Mouse (Mus musculus): ENCODE data around the gene Padi2.

The Padi2 gene

GRCm38 (mm10) chr4:140881771-140882170, 24.4 kb upstream of the Padi2 start:
- DNase-seq (ENCODE audit: low spot score): no peak

GRCm38 (mm10) chr4:140882365-140882764, 23.8 kb upstream of the Padi2 start:
- DNase-seq (ENCODE audit: low spot score): no peak

- no peak for DNase-seq (ENCODE audit: low spot score)
Measured at GRCm38 (mm10) chr4:140882981-140883380, 23.2 kb upstream of the Padi2 start.

- no peak for DNase-seq (ENCODE audit: low spot score)
Measured at GRCm38 (mm10) chr4:140883852-140884251, 22.3 kb upstream of the Padi2 start.

GRCm38 (mm10) chr4:140891525-140892162, 14.5 kb upstream of the Padi2 start:
- DNase-seq (ENCODE audit: low spot score): no peak

GRCm38 (mm10) chr4:140892163-140892530, 14.0 kb upstream of the Padi2 start:
- no peak for DNase-seq (ENCODE audit: low spot score)

- no peak for DNase-seq (ENCODE audit: low spot score)
Measured at GRCm38 (mm10) chr4:140904776-140905425, 1.2 kb upstream of the Padi2 start.

- peak; percentile 35 for DNase-seq (ENCODE audit: low spot score)
Measured at GRCm38 (mm10) chr4:140905426-140905871, 695 bp upstream of the Padi2 start.

- no peak for DNase-seq (ENCODE audit: low spot score)
Measured at GRCm38 (mm10) chr4:140906827-140907280, 710 bp downstream of the Padi2 start.

GRCm38 (mm10) chr4:140907306-140908024, 1.3 kb downstream of the Padi2 start:
- DNase-seq (ENCODE audit: low spot score): no peak

- DNase-seq (ENCODE audit: low spot score): no peak
Measured at GRCm38 (mm10) chr4:140908627-140909026, 2.5 kb downstream of the Padi2 start.

- no peak for DNase-seq (ENCODE audit: low spot score)
Measured at GRCm38 (mm10) chr4:140909536-140909935, 3.4 kb downstream of the Padi2 start.

- no peak for DNase-seq (ENCODE audit: low spot score)
Measured at GRCm38 (mm10) chr4:140910661-140911310, 4.6 kb downstream of the Padi2 start.

- DNase-seq (ENCODE audit: low spot score): no peak
Measured at GRCm38 (mm10) chr4:140911416-140911815, 5.3 kb downstream of the Padi2 start.

GRCm38 (mm10) chr4:140912271-140912833, 6.2 kb downstream of the Padi2 start:
- no peak for DNase-seq (ENCODE audit: low spot score)

GRCm38 (mm10) chr4:140913565-140913964, 7.4 kb downstream of the Padi2 start:
- no peak for DNase-seq (ENCODE audit: low spot score)

- no peak for DNase-seq (ENCODE audit: low spot score)
Measured at GRCm38 (mm10) chr4:140914731-140915131, 8.6 kb downstream of the Padi2 start.

GRCm38 (mm10) chr4:140915235-140915634, 9.1 kb downstream of the Padi2 start:
- DNase-seq (ENCODE audit: low spot score): no peak

- no peak for DNase-seq (ENCODE audit: low spot score)
Measured at GRCm38 (mm10) chr4:140916296-140916695, 10.2 kb downstream of the Padi2 start.

- no peak for DNase-seq (ENCODE audit: low spot score)
Measured at GRCm38 (mm10) chr4:140917451-140917850, 11.3 kb downstream of the Padi2 start.

GRCm38 (mm10) chr4:140919974-140920836, 14.1 kb downstream of the Padi2 start:
- no peak for DNase-seq (ENCODE audit: low spot score)
